ENCODE assay signal across 29 mouse cellular contexts in genomic region chr9:72066151-72066550, GRCm38 (mm10).
"Had no signal": no experiment of that assay in that cellular context is flagged by ENCODE, and none has a peak within 500 bp of the region (broad histone marks: within the 10 kb centered on the region; RNA-seq: fewer than 3 reads in every experiment).

No protein-coding gene starts in this region.

- H3K4me3 ChIP-seq: heart, embryonic 12.5 days; heart, embryonic 13.5 days; heart, embryonic 15.5 days; hindbrain, embryonic 10.5 days; hindbrain, embryonic 12.5 days; hindbrain, embryonic 13.5 days; hindbrain, embryonic 15.5 days; intestine, embryonic 15.5 days; kidney, embryonic 15.5 days; layer of hippocampus, adult 2 months; left cerebral cortex, adult 2 months had no signal

- H3K27ac ChIP-seq: heart, embryonic 13.5 days; heart, embryonic 15.5 days; hindbrain, embryonic 10.5 days; hindbrain, embryonic 12.5 days; hindbrain, embryonic 13.5 days; hindbrain, embryonic 14.5 days; hindbrain, embryonic 15.5 days; hindbrain, postnatal 0 days; intestine, embryonic 15.5 days; kidney, embryonic 15.5 days; kidney, postnatal 0 days; layer of hippocampus, adult 2 months; left cerebral cortex, adult 2 months had no signal

- H3K9ac ChIP-seq: heart, embryonic 12.5 days; heart, embryonic 13.5 days; heart, embryonic 15.5 days; hindbrain, embryonic 12.5 days; hindbrain, embryonic 13.5 days; hindbrain, embryonic 14.5 days; hindbrain, embryonic 15.5 days; intestine, embryonic 15.5 days; kidney, embryonic 15.5 days had no signal

- H3K36me3 ChIP-seq: heart, embryonic 15.5 days; hindbrain, embryonic 12.5 days; hindbrain, embryonic 13.5 days; hindbrain, embryonic 15.5 days; intestine, embryonic 15.5 days had no signal

- H3K9me3 ChIP-seq: heart, embryonic 12.5 days; heart, embryonic 13.5 days; heart, embryonic 15.5 days; hindbrain, embryonic 10.5 days; hindbrain, embryonic 12.5 days; hindbrain, embryonic 13.5 days; hindbrain, embryonic 15.5 days; intestine, embryonic 15.5 days; kidney, embryonic 15.5 days had no signal

- H3K4me1 ChIP-seq: hindbrain, embryonic 10.5 days; hindbrain, embryonic 12.5 days; hindbrain, embryonic 13.5 days; hindbrain, embryonic 15.5 days; intestine, embryonic 15.5 days; kidney, embryonic 15.5 days had no signal

- H3K27me3 ChIP-seq: heart, embryonic 12.5 days; heart, embryonic 13.5 days; heart, embryonic 15.5 days; hindbrain, embryonic 12.5 days; hindbrain, embryonic 13.5 days; hindbrain, embryonic 15.5 days; intestine, embryonic 15.5 days; kidney, embryonic 15.5 days had no signal

- DNase-seq: heart, postnatal 10 days; heart, postnatal 14 days; heart, postnatal 36 days; kidney, adult 11 months; kidney, adult 18-20 months; kidney, adult 2 months; kidney, adult 8-10 months; kidney, adult 9 months; kidney, postnatal 10 days; kidney, postnatal 14 days; kidney, postnatal 25 days; kidney, postnatal 36 days; kidney, postnatal 4 days; layer of hippocampus, adult 9-11 months; layer of hippocampus, postnatal 36 days had no signal
